Mouse (Mus musculus): ENCODE measurements around the gene Gm9008.

- no peak for TF ChIP-seq CTCF (IDR thresholded peaks at IDR 0.05; ENCODE audit: low read depth)
- TF ChIP-seq EP300 (IDR thresholded peaks at IDR 0.05; ENCODE audit: low read depth): no peak
Observed at GRCm38 (mm10) chr6:76521975-76522641, 24.5 kb upstream of the Gm9008 start.

All from liver, postnatal 0 days (tissue).